Mouse (Mus musculus) mesoderm, embryonic 11.5 days (tissue): ENCODE results near the gene Sox8.

Experiments
- DNase-seq: peaks from one replicate; pipeline ENCODE4 v3.0.0-alpha.2; 2012; ENCODE audit warnings: low read depth, low spot score

Sox8 gene

GRCm38 (mm10) chr17:25579332-25580047, 9.0 kb upstream of the Sox8 start:
- DNase-seq = no peak

- peak; percentile 97 for DNase-seq
These were observed 8.4 kb upstream of the Sox8 start, which contains the start of gene Lmf1 for GRCm38 (mm10) chr17:25578920-25579319. Lmf1 (plus strand) TSS chr17:25579085.

- no peak for DNase-seq
These were observed 7.2 kb upstream of the Sox8 start for GRCm38 (mm10) chr17:25577702-25578101.

- DNase-seq = no peak
These were observed 6.8 kb upstream of the Sox8 start for GRCm38 (mm10) chr17:25577263-25577662.

DNA sequence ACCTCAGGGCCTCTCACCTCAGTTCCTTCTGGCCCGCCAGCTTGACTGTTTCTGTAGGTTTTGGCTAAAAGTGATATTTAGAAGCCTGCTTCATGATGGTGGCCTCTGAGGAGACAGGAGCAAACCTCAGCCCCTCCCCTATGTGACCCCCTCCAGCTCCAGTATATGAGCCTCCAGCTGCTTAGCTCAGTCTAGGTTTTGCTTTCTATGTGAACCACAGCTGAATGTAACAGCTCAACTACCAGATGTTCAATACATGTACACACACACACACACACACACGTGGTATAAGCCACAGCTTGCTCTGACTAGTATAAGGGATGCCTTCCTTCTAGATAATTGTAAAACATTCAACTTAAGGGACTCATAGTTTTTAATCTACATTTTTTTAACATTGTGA, 5.5 kb upstream of the Sox8 start:
- no peak for DNase-seq

GRCm38 (mm10) chr17:25575208-25575971, 4.9 kb upstream of the Sox8 start:
- no peak for DNase-seq

GRCm38 (mm10) chr17:25571453-25571820, 951 bp upstream of the Sox8 start:
- no peak for DNase-seq

DNA sequence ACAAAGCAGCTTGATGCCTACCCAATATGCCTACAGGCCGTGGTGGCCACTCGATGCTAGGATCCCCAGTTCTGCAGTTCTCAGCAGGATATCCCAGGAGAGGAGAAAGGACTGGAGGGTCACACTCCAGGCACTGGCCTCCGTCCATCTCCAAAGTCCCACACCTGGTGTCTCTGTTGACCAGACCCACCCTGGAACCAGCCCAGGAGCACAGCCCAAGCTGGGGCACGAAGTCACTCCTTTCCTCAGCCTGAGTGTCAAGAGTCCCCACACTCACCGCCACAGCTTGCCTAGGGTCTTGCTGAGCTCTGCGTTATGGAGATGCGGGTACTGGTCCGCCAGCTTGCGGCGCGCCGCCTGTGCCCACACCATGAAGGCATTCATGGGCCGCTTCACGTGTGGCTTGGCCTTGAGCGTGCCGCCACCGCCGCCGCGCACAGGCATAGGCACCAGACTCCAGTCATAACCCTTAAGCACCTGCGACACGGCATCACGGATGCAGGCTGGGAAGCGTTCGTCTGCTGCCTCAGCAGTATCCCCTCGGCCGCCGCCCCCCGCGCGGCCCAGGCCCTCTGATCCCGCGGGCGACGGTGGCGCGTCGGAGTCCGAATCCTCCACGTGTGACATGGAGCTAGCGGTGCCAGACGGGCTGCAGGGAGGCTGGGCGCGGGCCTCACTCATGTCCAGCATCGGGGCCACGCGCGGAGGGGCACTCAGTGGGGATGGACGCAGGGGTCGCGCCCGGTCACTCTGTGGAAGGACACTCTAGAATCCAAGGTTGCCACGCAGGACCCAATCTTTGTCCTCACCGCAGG, 446 bp downstream of the Sox8 start:
- DNase-seq = no peak

GRCm38 (mm10) chr17:25568880-25569279, 1.6 kb downstream of the Sox8 start:
- DNase-seq = no peak

DNA sequence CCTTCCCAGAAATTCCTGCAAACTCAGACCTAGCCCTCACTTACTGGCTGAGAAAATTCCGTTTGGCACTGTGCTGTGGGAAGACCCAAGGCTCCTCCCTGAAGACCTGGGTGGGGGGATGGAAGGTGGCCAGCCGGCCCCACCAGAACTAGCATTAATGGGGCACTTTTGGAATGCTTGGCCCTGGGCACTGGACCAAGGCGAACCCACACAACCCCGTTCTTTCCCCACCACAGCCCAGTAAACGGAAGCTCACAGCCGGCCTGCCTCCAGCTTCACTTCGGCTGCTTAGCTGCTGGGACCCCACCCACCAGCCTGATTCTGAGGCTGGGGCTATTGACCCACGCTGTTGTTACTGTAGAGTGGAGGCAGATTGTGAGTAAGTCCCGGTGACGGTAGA, 2.3 kb downstream of the Sox8 start:
- no peak for DNase-seq

GRCm38 (mm10) chr17:25567745-25568144, 2.7 kb downstream of the Sox8 start:
- DNase-seq = peak; percentile 78

DNA sequence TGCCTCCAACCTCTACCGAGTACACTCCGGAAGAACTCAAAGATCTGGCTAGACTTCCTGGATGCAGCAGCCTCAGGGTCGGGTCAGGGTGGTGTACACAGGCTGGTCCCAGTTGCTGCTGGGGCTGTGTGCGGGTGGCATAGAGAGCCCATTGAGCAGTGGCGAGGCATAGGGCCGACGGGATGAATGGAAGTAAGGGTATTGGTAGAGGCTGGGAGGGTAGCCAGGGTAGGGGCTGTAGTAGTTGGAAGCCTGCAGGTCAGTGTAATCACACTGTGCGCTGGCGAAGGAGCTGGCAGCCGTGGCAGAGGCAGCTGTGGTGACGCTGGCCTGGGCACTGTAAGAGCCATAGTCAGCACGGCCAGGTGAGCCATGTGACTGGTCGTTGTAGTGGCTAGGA, 3.2 kb downstream of the Sox8 start:
- DNase-seq = no peak

GRCm38 (mm10) chr17:25565860-25566600, 4.5 kb downstream of the Sox8 start:
- DNase-seq = no peak

GRCm38 (mm10) chr17:25565244-25565643, 5.2 kb downstream of the Sox8 start:
- peak; percentile 19 for DNase-seq

DNA sequence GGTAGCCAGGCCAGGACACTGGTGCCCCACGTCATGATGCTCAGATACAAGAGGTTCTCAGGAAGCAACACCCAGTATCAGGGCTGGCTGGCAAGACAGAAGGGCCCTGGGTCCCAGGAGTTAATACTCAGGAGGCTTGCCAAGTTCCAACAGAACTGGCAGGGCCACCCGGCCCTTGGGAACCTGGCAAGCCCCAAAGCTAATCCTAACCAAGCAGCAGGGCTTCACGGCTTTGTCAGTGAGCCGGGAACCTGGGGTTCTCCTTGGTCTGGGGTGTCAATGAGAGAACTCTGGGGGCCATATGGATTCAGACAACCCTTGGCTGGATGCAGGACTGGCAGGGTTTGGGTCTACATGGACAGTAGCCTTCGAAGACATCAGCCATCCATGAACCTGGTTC, 6.0 kb downstream of the Sox8 start:
- DNase-seq = no peak

- DNase-seq = peak; percentile 63
These were observed 9.1 kb downstream of the Sox8 start for GRCm38 (mm10) chr17:25561223-25562028.

DNA sequence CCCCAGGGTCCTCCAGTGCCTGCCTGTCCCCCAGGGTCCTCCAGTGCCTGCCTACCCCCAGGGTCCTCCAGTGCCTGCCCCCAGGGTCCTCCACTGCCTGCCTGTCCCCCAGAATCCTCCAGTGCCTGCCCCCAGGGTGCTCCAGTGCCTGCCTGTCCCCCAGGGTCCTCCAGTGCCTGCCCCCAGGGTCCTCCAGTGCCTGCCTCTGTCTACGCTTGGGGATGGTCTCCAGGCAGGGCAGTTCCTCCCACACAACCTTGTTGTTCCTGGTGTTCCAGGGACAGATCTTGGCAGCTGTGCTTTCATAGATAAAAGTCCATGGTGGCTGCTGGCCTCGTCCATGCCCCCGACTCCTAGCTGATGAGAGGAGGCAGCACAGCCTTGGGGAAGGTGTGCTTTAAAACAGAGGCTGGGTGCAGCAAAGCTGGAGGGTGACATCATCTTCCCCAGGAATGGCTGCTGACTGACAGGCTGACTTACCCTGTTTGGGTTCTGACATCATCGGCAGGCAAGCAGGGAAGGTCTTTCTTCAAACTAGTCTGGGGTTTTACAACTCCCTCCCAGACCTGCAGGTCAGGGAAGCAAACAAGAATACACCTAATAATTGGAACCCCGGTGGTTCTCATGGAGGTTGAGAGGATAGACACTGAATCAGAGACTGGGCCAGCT, 9.8 kb downstream of the Sox8 start:
- DNase-seq = no peak

- DNase-seq = no peak
These were observed 10.9 kb downstream of the Sox8 start for GRCm38 (mm10) chr17:25559634-25560033.

- DNase-seq = no peak
These were observed 13.7 kb downstream of the Sox8 start for GRCm38 (mm10) chr17:25556630-25557354.
